Mouse (Mus musculus): ENCODE measurements at regions not wholly inside any gene's neighbourhood (a gene's known extent, or its start where the extent isn't known, plus 50 kb on each side); places are given as distances from the start of the nearest gene placed in this dataset.

DNA sequence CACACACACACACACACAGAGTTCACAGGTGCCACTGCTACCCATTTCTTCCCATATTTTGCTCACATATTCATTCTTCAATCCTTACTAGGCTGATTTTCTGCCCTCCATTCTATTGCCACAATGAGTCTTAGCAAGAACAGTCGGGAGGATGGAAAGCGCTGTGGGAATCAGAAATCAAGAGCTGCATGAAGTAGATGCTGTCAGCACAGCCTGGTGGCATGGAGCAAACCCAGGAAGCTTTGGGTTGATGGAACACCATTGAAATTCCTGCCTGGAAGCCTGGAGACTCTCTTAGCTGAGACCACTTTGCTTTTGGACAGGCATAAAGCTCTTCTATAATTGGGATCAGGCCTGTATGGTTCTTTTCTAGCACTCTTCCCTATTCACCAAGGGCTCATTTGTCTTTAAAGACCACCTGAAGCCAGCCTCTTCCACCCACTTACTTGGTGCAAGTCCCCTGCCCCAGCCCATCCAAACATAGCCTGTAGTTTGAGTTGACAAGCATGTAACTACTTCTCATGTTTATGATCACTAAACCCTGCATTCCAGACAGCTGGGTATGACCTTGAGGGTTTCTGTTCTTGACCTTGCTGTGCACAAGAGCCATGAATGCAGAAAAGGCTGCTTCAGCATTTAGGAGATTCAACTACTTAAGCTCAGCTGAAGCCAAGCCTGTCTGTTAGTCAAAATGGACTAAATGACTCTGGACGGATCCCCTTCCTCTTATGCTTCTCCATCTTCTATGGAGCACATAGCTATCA is 537.4 kb downstream of the Slc4a3 start:
- no peak for TF ChIP-seq CTCF (IDR thresholded peaks at IDR 0.05; ENCODE audit: extremely low read depth, insufficient read depth, insufficient read length, insufficient replicate concordance)
- no peak for TF ChIP-seq POLR2A (IDR thresholded peaks at IDR 0.05; ENCODE audit: low read depth, low read length)

Measured in spleen, adult 2 months (tissue).